Mouse (Mus musculus): ENCODE data around the gene Tagln2.

Gene Tagln2

DNA sequence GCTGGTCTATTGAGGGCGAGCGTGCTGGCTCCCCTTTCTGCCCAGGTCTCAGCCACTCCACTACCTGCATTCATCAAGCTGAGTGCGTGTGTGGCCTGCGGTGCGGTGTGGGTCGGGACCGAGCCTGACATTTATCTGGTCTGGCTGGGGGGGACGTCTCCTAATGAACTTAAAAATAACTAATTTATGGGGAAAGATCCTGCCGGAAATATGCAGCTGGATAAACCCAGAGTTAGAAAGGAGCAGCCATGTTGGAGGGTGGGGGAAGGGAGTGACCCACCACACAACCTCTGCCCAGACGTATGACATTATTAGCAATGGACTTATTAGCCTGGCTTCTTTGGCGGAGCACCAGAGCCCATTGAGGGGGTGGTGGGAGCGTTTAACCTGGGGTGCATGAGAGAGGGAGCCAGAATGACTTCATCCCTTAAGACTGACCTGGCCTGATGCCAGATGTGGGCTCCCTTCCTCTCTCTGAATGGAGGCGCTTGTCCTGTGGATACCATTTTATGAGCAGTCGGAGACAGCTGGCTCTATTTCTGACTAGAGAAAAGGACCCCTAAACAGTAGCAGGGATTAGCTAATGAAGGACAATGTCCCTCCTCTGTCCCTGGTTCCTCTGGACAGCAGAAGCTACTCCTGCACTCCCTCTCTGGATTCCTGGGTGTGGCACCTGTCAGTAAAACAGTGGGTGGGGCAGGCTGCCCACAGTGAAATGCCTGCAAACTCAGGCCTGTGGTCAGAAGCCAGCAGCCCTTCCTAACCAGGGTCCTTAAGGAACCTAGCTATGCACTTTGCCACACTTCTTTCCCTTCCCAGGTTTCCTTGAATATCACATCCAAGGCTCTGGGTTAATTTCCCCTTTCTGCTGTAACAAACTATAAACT lies 3.5 kb downstream of the Tagln2 start:
- no peak for DNase-seq (ENCODE audit: low spot score in 2 of 2)

GRCm38 (mm10) chr1:172504756-172505155 lies 4.9 kb downstream of the Tagln2 start:
- no peak for DNase-seq (ENCODE audit: low spot score in 2 of 2)

- peak in 1 of 2 experiments; percentile 32 for DNase-seq (ENCODE audit: low spot score in 2 of 2)
Measured at GRCm38 (mm10) chr1:172507001-172507400, 7.2 kb downstream of the Tagln2 start.

GRCm38 (mm10) chr1:172507701-172508100 lies 7.9 kb downstream of the Tagln2 start:
- no peak for DNase-seq (ENCODE audit: low spot score in 2 of 2)

GRCm38 (mm10) chr1:172508172-172508571 lies 8.3 kb downstream of the Tagln2 start:
- no peak for DNase-seq (ENCODE audit: low spot score in 2 of 2)

DNA sequence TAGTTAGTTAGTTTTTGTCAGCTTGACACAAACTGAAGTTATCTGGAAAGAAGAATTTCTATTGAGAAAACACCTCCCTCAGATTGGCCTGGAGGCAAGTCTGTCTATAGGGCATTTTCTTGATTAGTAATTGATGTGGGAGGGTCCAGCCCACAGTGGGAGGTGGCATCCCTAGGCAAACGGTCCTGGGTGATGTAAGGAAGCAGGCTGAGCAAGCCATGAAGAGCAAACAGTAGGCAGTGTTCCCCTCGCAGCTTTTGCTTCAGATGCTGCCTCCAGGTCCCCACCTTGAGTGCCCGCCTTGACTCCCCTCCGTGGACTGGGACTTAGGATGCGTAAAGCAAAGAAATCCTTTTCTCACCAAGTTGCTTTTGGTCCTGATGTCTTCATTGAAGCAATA lies 9.4 kb downstream of the Tagln2 start:
- DNase-seq (ENCODE audit: low spot score in 2 of 2), result no peak

DNA sequence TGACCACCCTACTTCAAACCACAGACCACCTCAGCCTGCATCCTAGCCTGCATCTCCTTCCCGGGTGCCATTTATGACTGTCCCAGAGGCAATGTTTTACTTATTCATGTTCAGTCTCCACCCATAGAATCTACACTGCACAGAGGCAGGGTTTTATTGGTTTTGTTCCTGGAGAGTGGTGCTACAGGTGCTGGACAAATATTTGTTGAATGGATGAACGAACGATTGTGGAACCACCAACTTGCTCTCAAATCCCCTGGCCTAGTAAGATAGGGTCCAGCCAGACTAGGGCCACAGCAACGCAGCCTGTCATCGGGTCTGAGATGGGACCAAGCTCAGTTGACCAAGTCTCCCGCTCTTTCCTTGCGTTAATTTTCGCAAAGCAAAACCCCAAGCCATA lies 10.1 kb downstream of the Tagln2 start:
- no peak for DNase-seq (ENCODE audit: low spot score in 2 of 2)

- DNase-seq (ENCODE audit: low spot score in 2 of 2), result no peak
Measured at GRCm38 (mm10) chr1:172510421-172510972, 10.7 kb downstream of the Tagln2 start.

GRCm38 (mm10) chr1:172512962-172513361 lies 13.1 kb downstream of the Tagln2 start:
- peak; percentile 86 to 92 for DNase-seq (ENCODE audit: low spot score in 2 of 2)

DNA sequence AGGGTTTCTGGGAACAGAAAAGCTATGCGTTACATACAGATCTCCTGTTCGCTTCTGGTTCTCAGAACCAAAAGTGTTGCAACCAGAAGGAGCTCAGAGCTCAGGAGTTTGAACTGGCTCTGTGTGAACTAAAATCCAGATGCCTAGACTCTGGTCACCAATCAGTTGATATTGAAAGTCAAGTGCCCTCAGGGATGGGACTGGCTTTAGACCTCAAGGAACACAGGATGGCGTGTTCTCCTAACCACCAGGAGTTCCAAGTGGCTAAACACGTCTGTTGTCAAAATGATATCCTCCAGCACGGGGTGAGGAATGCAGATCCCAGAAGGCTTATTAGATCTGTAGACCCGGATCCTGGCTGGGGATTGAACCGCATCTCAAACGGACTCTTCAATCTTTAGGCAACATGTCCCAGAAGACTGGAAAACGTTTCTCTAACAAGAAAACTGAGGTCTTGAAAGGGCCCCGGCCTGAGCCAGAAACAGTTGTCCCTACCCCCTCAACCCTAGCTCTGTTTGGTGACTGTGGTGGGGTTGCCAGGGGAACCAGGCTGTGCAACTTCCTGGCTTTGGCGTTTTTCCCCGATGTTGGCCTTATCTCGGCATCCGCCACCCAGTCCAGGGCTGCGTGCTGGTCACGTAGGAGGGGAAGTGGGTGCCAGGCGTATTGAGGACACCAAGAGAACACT lies 13.8 kb downstream of the Tagln2 start:
- peak; percentile 91 to 96 for DNase-seq (ENCODE audit: low spot score in 2 of 2)

GRCm38 (mm10) chr1:172514213-172514529 lies 14.3 kb downstream of the Tagln2 start:
- no peak for DNase-seq (ENCODE audit: low spot score in 2 of 2)

DNA sequence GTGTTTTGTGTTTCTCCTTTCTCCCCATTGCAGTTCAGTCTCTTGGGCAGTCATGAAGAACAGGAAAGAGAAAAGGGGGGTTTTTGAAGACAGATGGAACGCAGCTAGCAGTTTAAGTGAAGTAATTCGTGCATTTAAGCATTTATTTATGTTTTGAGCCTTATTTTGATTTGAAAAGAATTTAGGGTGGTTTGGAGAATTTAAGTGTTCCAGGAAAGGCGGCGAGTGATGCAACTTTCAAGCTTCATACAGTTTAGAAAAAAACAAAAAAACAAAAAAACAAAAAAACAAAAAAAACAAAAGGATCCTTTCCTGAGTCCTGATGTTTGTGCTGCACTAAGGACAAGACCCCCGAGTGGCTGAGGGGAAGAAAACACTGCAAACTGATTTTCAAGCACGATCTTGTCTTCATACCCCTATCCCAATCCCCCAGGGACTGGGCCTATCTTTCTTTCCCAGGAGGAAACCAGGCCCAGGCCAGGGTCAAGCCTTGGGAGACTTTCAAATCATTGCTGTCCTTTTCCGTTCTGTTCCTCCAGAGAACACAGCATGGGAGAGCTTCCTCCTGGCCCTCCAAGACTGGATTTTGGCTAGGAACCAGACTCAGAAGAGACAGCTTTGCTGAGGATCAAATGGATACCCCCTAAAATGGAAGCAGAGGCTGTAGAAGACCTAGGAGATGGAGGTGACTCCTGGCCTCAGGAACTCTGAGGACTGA lies 14.9 kb downstream of the Tagln2 start:
- DNase-seq (ENCODE audit: low spot score in 2 of 2), result no peak

DNA sequence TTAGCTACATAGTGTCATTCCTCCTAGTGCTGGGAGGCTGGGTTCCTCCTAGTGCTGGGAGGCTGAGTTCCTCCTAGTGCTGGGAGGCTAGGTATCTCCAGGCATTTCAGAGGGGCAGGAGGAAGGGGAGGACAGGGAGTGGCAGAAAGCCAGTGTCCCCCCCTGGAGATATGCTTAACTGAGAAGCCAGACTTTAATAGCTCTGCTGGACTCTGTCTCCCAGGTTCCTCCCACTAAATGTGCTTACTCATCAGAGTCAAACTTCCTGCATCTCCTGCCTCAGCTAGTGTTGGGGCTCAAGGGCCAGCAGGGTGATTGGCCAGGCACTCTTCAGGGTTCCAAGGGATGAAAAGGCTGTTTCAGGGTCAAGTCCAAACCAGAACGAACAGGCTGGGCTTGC lies 15.5 kb downstream of the Tagln2 start:
- DNase-seq (ENCODE audit: low spot score in 2 of 2), result no peak

DNA sequence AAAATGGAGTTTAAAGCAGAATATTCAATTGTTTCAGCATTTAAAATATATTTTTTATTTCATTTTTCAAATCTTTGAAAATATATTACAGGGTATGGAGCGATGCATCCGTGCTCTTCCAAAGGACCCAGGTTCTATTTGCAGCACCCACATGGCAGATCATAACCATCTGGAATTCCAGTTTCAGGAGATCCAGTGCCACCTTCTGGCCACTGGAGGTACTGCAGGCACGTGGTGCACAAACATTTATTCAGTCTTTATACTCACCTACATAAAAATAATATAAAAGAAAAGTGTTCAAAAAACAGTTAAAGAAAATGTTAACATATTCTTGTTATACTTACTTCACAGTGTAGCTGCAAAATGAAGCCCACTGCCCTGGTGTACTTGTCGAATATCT lies 18.2 kb downstream of the Tagln2 start:
- DNase-seq (ENCODE audit: low spot score in 2 of 2), result no peak

GRCm38 (mm10) chr1:172519644-172520043 lies 19.8 kb downstream of the Tagln2 start:
- DNase-seq (ENCODE audit: low spot score in 2 of 2), result no peak

DNA sequence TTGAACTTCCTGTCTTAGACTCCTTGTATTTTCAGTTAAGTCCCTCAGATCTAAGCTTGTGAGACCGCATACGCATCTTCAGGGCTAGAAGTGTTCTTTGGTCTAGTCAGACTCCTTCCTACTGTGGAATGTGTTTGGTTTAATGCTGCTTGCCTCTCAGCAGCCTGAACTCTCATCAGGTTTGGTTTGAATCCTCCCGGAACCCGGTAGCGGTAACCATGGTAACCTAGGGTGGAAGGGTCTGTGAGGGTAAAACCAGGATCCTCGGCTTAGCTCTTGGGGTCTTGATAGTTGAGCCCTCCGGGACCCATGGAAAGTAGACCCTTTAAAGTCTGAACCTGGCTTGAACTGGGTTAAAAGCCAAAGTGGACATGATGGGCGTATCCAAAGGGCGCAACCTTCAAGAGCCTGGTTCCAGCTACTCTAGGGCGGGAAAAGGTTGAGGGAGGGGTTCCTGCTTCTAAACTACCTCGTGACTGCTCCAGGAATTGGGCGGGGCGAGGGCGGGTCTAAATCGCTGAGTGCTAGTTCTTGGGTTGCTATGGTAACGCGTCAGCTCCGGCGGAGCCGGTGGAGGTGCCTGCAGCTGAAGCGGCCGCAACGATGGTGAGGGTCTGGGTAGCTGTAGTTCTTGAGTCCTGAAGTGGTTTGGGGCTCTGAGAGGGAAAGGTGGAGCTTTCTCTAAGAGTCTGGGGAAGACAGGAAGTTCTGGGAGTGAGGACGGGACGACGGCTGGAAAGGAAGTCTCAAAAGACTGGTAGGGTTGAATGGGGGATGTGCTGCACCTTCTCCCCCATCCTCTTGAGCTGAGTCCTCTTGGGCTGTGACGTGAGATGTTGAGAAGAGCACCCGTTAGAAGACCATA lies 21.0 kb downstream of the Tagln2 start, which contains the start of gene Cfap45:
Gene Cfap45 (plus strand): TSS at position 226 of the 865 bp plus-strand sequence.
- DNase-seq (ENCODE audit: low spot score in 2 of 2), result peak; percentile 69 to 74

DNA sequence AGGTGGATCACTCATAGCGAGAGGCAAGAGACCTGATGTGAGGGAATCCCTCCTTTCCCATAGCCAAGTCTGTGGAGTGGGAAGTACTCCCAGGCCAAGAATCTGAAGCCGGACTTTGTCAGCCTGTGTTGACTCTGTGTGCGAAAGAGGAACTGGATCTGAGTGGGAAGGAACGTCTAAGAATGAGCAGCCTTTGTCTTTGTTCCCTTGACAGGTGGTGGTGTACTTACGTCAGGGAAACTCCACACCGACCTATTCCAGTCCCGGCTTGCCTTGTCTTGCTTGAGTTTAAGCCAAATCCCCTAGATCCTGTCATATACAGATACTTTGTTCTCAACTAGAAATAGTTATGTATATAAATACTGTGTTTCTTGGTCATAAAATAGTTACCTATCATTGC lies 22.7 kb downstream of the Tagln2 start:
- no peak for DNase-seq (ENCODE audit: low spot score in 2 of 2)

GRCm38 (mm10) chr1:172523699-172524101 lies 23.9 kb downstream of the Tagln2 start:
- no peak for DNase-seq (ENCODE audit: low spot score in 2 of 2)

DNA sequence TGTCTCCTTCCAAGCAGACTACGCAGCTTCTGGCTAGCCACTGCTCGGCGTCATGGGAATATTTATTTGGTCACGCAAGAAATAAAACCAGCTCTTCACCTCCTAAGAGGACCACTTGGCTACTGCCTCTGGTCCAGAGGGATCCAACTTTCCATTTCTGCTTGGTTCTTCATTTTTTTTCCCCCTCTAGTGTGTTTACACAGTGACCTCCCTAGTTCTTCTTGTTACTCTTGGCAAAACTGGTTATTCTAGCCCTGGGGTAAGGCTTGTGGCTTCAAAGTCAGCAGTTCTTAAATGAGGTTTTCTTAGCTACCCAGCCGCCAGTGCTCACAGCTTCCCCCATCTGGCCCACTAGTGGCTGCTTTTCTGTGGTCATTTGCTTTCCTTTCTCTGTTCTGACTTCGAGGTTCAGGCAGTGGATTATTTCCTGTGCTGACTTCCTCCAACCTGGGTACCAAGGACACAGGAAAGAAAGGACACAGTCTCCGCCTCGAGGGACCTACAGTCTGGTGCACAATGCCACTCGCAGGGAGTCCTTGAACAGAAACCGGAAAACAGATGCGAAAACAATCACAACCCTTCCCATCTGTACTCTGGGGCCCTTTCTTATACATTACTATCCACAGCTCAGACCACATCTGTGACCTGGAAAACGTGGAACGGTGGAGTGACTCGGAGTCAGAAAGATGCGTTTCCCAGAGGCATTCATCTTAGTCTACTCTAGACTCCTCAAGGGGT lies 25.3 kb downstream of the Tagln2 start:
- DNase-seq (ENCODE audit: low spot score in 2 of 2), result peak; percentile 70

GRCm38 (mm10) chr1:172525971-172526370 lies 26.1 kb downstream of the Tagln2 start:
- DNase-seq (ENCODE audit: low spot score in 2 of 2), result no peak

Measured in natural killer cell, adult 2 months (primary cell).